Mouse (Mus musculus) embryonic facial prominence, embryonic 13.5 days (tissue): ENCODE measurements around the gene Mamdc2. TPM values are rescaled to one million over a fixed set of nuclear protein-coding genes. Genes with fewer than 3 reads are reported as not detected.

Source experiments
- ATAC-seq: fragments of 200-750 bp; cut with Nextera tagmentation; 2 replicates; pipeline ENCODE4 v1.8.0; 2017; ENCODE audit warnings: low read depth; ENCODE audit not compliant: insufficient number of reproducible peaks, insufficient read depth, low FRiP score, low TSS enrichment
- H3K27ac ChIP-seq: fragments of 300-500 bp; sonication (generic); 2 replicates; pipeline ENCODE4 v1.5.1; 2015; ENCODE audit warnings: moderate library complexity, mild to moderate bottlenecking, inconsistent platforms
- H3K27me3 ChIP-seq: fragments of 300-500 bp; sonication (generic); 2 replicates; pipeline ENCODE4 v1.6.1; 2015; ENCODE audit warnings: mild to moderate bottlenecking, inconsistent platforms
- H3K36me3 ChIP-seq: fragments of 300-500 bp; sonication (generic); 2 replicates; pipeline ENCODE4 v1.6.1; 2015; ENCODE audit warnings: mild to moderate bottlenecking, inconsistent platforms
- H3K4me1 ChIP-seq: fragments of 300-500 bp; sonication (generic); 2 replicates; pipeline ENCODE4 v1.6.1; 2015; ENCODE audit warnings: inconsistent platforms
- H3K4me2 ChIP-seq: fragments of 300-500 bp; sonication (generic); 2 replicates; pipeline ENCODE4 v1.6.1; 2015; ENCODE audit warnings: moderate library complexity, mild to moderate bottlenecking, inconsistent platforms
- H3K4me3 ChIP-seq: fragments of 300-500 bp; sonication (generic); 2 replicates; pipeline ENCODE4 v1.5.1; 2015; ENCODE audit warnings: mild to moderate bottlenecking, inconsistent platforms
- H3K9ac ChIP-seq: fragments of 300-500 bp; sonication (generic); 2 replicates; pipeline ENCODE4 v1.6.1; 2015; ENCODE audit warnings: mild to moderate bottlenecking, inconsistent platforms
- H3K9me3 ChIP-seq: fragments of 300-500 bp; sonication (generic); 2 replicates; pipeline ENCODE4 v1.6.1; 2016; ENCODE audit warnings: inconsistent platforms
- WGBS: fragments of 180-500 bp; shearing (Covaris S2); methylation state at CpG from one replicate; pipeline ENCODE4 v1.1.7; 2015; ENCODE audit warnings: mixed read lengths; 5-methylcytosine and 5-hydroxymethylcytosine counted together
- polyA plus RNA-seq: library from polyadenylated mRNA; unstranded; fragments of >200 nt; fragmentation: Nextera tagmentation; extraction: Ambion mirVana; gene quantifications from 2 replicates; pipeline ENCODE4 v1.2.1, GENCODE M21; 2015

The Mamdc2 gene
- polyA plus RNA-seq, 1 experiment from 2014 or later, result 1.0 TPM

DNA sequence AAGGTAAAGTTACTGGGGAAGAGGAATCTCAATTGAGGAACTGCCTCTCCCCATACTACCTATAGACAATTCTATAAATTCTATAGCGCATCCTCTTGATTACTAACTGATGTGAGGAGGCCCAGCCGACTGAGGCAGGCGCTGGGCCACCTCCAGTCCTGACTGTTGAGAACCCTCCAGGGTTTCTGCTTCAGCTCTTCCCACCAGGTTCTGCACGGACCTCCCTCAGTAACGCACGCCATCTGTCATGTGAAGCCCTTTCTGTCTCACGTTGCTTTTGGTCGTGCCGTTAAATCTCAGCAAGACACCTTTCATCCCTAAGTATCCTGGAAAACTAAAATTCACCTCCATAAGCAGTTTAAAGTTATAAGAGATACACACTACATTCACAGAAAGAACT, 191.5 kb downstream of the Mamdc2 start:
- H3K27me3 ChIP-seq, result no peaks in the 10 kb centered on the region
- 65% methylated on average over 9 of the region's 9 CpGs for WGBS
- no peak overlapping the region for H3K4me2 ChIP-seq
- H3K9ac ChIP-seq, result no peak overlapping the region
- H3K27ac ChIP-seq, result no peak overlapping the region
- H3K9me3 ChIP-seq, result no peaks in the 10 kb centered on the region
- ATAC-seq, result no peak
- H3K36me3 ChIP-seq, result peaks cover 53% of the 10 kb centered on the region
- H3K4me3 ChIP-seq, result no peak overlapping the region
- no peaks in the 10 kb centered on the region for H3K4me1 ChIP-seq

Other genes starting within 250 kb of the Mamdc2 start
- 42.2 and 44.9 TPM in 2 replicates for gene Smc5, start 174.5 kb downstream of the Mamdc2 start, polyA plus RNA-seq
- not detected in 2 replicates for gene 1700028P14Rik, start 204.4 kb upstream of the Mamdc2 start, polyA plus RNA-seq
- 5.3 and 5.5 TPM in 2 replicates for gene Ptar1, start 239.0 kb upstream of the Mamdc2 start, polyA plus RNA-seq